Mouse (Mus musculus) thymus, adult 2 months (tissue): ENCODE data around the gene Trim33. TPM values are rescaled to one million over a fixed set of nuclear protein-coding genes. Genes with fewer than 3 reads are reported as not detected.

ENCODE experiments used
- DNase-seq: peaks from one replicate; pipeline ENCODE4 v3.0.0; 2021
- H3K27ac ChIP-seq: fragments of 200-500 bp; 2 replicates; pipeline ENCODE4 v1.5.1; 2012; ENCODE audit warnings: low read length, control low read depth; ENCODE audit not compliant: control insufficient read depth, insufficient read depth
- H3K27me3 ChIP-seq: fragments of 200-500 bp; 2 replicates; pipeline ENCODE4 v1.6.1; 2012; ENCODE audit warnings: mild to moderate bottlenecking, low read length, moderate library complexity, mixed read lengths; ENCODE audit not compliant: control insufficient read depth, insufficient read depth
- H3K36me3 ChIP-seq: fragments of 200-500 bp; 2 replicates; pipeline ENCODE4 v1.6.1; 2012; ENCODE audit warnings: mild to moderate bottlenecking, low read length, moderate library complexity; ENCODE audit not compliant: control insufficient read depth, insufficient read depth
- H3K4me1 ChIP-seq: fragments of 200-500 bp; replicated peaks from 2 replicates; pipeline ENCODE4 v1.6.1; 2012; ENCODE audit warnings: low read length; ENCODE audit not compliant: control insufficient read depth, insufficient read depth
- H3K4me3 ChIP-seq: fragments of 200-500 bp; 2 replicates; pipeline ENCODE4 v1.5.1; 2012; ENCODE audit warnings: mild to moderate bottlenecking, low read length, control low read depth, moderate library complexity; ENCODE audit not compliant: control insufficient read depth, insufficient read depth
- CTCF ChIP-seq: fragments of 200-500 bp; IDR thresholded peaks from 2 replicates; pipeline ENCODE4 v1.5.1; 2012; ENCODE audit warnings: mild to moderate bottlenecking, control low read depth, low read length, moderate library complexity, borderline replicate concordance; ENCODE audit not compliant: control insufficient read depth, poor library complexity, insufficient read depth; ENCODE audit errors: extremely low read depth
- POLR2A ChIP-seq: fragments of 200-500 bp; IDR thresholded peaks from 2 replicates; pipeline ENCODE4 v1.6.1; 2012; ENCODE audit warnings: mild to moderate bottlenecking, low read length, control low read depth, moderate library complexity; ENCODE audit not compliant: control insufficient read depth, poor library complexity, insufficient read depth; ENCODE audit errors: extremely low read depth
- WGBS: fragments of 180-500 bp; shearing (Covaris S2); methylation state at CpG from one replicate; pipeline ENCODE4 v1.1.7; 2018; 5-methylcytosine and 5-hydroxymethylcytosine counted together
- polyA plus RNA-seq: library from polyadenylated mRNA; depleted of rRNA; stranded (reverse); fragments of >200 nt; gene quantifications from 2 replicates; pipeline ENCODE4 v1.2.3, GENCODE M21; 2012; rRNA removed

Gene Trim33
- 30.0 and 30.1 TPM in 2 replicates for polyA plus RNA-seq

DNA sequence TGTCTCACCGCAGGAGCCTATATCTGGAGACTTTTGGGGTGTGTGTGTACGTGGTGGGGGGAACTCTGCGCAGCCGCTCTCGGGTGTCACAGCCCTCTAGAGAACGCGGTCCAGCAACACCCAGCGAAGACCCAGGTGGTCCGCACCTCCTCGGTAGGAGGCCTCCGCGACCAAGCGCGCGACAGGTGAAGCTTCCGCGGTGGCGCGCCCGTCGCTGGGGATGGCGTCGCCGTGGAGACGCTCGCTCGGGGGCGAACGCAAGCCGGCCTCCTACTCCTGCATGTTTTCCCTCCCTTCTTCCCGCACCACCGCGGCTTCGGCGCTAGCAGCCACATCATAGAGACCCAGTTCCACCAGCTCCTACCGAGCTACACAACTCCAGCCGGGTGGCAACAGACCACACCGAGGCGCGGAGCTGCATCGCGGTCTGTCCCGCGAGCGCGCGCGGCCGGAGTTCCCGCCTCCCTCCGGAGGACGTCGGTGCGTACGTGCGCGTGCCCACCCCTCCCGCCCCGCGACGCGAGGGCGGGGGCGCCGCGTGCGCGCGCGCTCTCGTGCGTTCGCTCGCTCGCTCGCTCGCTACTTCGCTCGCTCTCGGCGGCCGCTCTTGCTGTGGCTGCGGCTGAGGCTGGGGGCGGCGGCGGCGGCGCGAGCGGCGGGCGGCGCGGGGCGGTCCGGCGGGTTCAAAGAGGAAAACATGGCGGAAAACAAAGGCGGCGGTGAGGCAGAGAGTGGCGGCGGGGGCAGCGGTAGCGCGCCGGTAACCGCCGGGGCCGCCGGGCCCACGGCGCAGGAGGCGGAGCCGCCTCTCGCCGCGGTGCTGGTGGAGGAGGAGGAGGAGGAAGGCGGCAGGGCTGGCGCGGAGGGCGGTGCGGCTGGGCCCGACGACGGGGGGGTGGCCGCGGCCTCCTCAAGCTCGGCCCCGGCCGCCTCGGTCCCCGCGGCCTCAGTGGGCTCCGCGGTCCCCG lies at the start of gene Trim33:
Gene Trim33, plus strand, starts transcription at position 112 of the 968 bp plus-strand sequence.
- Histone ChIP-seq H3K27me3 (no peaks in the 10 kb centered on the region), H3K4me3 (peak within 1 kb of the TSS; percentile 100), H3K4me1 (peaks cover 12% of the 10 kb centered on the region), H3K36me3 (no peaks in the 10 kb centered on the region), H3K27ac (peak within 1 kb of the TSS; percentile 75)
- TF ChIP-seq POLR2A (peak; percentile 88), CTCF (peak; percentile 48)
- DNase-seq: peak; percentile 90
- WGBS: under 1% methylated on average over 127 of the region's 136 CpGs

GRCm38 (mm10) chr3:103232398-103232797 lies 46.7 kb upstream of the Trim33 start:
- Histone ChIP-seq H3K36me3 (no peaks in the 10 kb centered on the region), H3K27me3 (no peaks in the 10 kb centered on the region), H3K27ac (no peak overlapping the region), H3K4me3 (no peak overlapping the region), H3K4me1 (no peaks in the 10 kb centered on the region)
- TF ChIP-seq CTCF (no peak), POLR2A (no peak)
- DNase-seq: no peak
- WGBS: 77% methylated on average over 4 of the region's 4 CpGs

GRCm38 (mm10) chr3:103241524-103241923 lies 37.6 kb upstream of the Trim33 start:
- no peaks in the 10 kb centered on the region for H3K36me3 ChIP-seq
- TF ChIP-seq POLR2A (no peak), CTCF (no peak)
- no peak for DNase-seq
- WGBS: 96% methylated on average over 2 of the region's 2 CpGs
- H3K4me1 ChIP-seq: no peaks in the 10 kb centered on the region
- no peaks in the 10 kb centered on the region for H3K27me3 ChIP-seq
- H3K27ac ChIP-seq: no peak overlapping the region
- H3K4me3 ChIP-seq: no peak overlapping the region

DNA sequence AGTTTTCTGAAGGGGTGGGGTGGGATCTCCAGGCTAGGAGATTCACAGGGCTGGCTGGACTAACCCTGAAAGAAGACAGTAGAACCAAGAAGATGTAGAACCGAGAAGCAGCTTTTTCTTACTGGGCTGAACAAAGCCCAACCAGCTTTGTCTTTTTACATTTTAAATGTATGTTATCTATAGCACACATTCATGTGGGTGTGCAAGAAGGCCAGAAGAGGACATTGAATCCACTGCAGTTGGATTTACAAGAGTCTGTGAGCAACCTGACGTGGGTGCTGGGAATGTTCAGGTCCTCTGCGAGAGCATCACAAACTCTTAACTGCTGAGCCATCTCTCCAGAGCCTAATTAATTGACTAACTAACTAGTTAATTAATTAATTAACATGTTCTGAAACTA lies 36.9 kb upstream of the Trim33 start:
- DNase-seq: no peak
- Histone ChIP-seq H3K36me3 (no peaks in the 10 kb centered on the region), H3K4me1 (no peaks in the 10 kb centered on the region), H3K4me3 (no peak overlapping the region), H3K27me3 (no peaks in the 10 kb centered on the region), H3K27ac (no peak overlapping the region)
- no peak for TF ChIP-seq CTCF
- no peak for TF ChIP-seq POLR2A
- WGBS: 96% methylated on average over 3 of the region's 3 CpGs

DNA sequence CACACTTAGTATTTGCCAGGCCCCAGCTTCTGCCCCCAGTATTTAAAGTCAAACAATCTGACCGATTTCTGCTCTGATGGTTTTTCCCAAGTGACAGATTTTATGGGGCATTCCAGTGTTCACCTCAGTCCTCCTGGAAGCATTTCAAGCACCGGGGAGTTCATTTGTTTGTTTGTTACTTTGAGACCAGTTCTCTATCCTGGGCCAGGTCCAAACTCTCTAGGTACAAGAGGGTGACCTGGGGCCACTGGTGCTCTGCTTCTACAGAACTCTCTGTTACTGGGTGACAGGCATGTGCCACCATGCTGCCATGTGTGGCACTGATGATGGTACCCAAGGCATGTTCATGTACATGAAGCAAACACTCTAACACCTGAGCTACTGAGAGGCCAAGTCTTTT lies 35.6 kb upstream of the Trim33 start:
- Histone ChIP-seq H3K27ac (no peak overlapping the region), H3K27me3 (no peaks in the 10 kb centered on the region), H3K4me1 (no peaks in the 10 kb centered on the region), H3K36me3 (no peaks in the 10 kb centered on the region), H3K4me3 (no peak overlapping the region)
- no peak for DNase-seq
- TF ChIP-seq POLR2A (no peak), CTCF (no peak)
- 84% methylated on average over 2 of the region's 2 CpGs for WGBS

- no peaks in the 10 kb centered on the region for H3K4me1 ChIP-seq
- DNase-seq: no peak
- H3K36me3 ChIP-seq: no peaks in the 10 kb centered on the region
- no peak overlapping the region for H3K27ac ChIP-seq
- no peaks in the 10 kb centered on the region for H3K27me3 ChIP-seq
- 95% methylated on average over 17 of the region's 17 CpGs for WGBS
- H3K4me3 ChIP-seq: no peak overlapping the region
- no peak for TF ChIP-seq CTCF
- TF ChIP-seq POLR2A: no peak
These were observed 32.3 kb upstream of the Trim33 start for GRCm38 (mm10) chr3:103246627-103247260.
